Mouse (Mus musculus) bone marrow, adult 2 months (tissue): Measurements from ENCODE around the gene Cit. TPM values are rescaled to one million over a fixed set of nuclear protein-coding genes. Genes with fewer than 3 reads are reported as not detected.
"Not testable (repeated sequence)": the region's sequence is repeated elsewhere in the genome, so short reads cannot be mapped to it uniquely, and the experiment has no call there.

Source experiments
- H3K27ac ChIP-seq: fragments of 200-500 bp; 2 replicates; pipeline ENCODE4 v1.5.1; 2012; ENCODE audit warnings: low read depth, mild to moderate bottlenecking, control low read depth, inconsistent platforms, low read length; ENCODE audit not compliant: control insufficient read depth, poor library complexity, insufficient read depth
- H3K4me1 ChIP-seq: fragments of 200-500 bp; 2 replicates; pipeline ENCODE4 v1.6.1; 2011; ENCODE audit warnings: low read length; ENCODE audit not compliant: control insufficient read depth, insufficient read depth
- H3K4me3 ChIP-seq: fragments of 200-500 bp; replicated peaks from 2 replicates; pipeline ENCODE3; 2011; ENCODE audit warnings: mild to moderate bottlenecking, low read depth, low read length, control low read depth; ENCODE audit not compliant: control insufficient read depth
- CTCF ChIP-seq: fragments of 200-500 bp; IDR thresholded peaks from 2 replicates; pipeline ENCODE4 v1.5.1; 2011; ENCODE audit warnings: low read length, control low read depth; ENCODE audit not compliant: control insufficient read depth, insufficient read depth
- POLR2A ChIP-seq: fragments of 200-500 bp; IDR thresholded peaks from 2 replicates; pipeline ENCODE4 v1.6.1; 2011; ENCODE audit warnings: low read depth, mild to moderate bottlenecking, control low read depth, low read length, borderline replicate concordance; ENCODE audit not compliant: control insufficient read depth
- WGBS: fragments of 180-500 bp; shearing (Covaris S2); methylation state at CpG from one replicate; pipeline ENCODE4 v1.1.7; 2018; 5-methylcytosine and 5-hydroxymethylcytosine counted together
- polyA plus RNA-seq: library from polyadenylated mRNA; stranded (reverse); fragments of >200 nt; gene quantifications from 2 replicates; pipeline ENCODE4 v1.2.4, GENCODE M21; 2011; ENCODE audit warnings: low replicate concordance; ENCODE audit not compliant: missing spikeins, insufficient read depth, insufficient read length

Cit gene
- polyA plus RNA-seq: 41.5 and 76.2 TPM in 2 replicates

DNA sequence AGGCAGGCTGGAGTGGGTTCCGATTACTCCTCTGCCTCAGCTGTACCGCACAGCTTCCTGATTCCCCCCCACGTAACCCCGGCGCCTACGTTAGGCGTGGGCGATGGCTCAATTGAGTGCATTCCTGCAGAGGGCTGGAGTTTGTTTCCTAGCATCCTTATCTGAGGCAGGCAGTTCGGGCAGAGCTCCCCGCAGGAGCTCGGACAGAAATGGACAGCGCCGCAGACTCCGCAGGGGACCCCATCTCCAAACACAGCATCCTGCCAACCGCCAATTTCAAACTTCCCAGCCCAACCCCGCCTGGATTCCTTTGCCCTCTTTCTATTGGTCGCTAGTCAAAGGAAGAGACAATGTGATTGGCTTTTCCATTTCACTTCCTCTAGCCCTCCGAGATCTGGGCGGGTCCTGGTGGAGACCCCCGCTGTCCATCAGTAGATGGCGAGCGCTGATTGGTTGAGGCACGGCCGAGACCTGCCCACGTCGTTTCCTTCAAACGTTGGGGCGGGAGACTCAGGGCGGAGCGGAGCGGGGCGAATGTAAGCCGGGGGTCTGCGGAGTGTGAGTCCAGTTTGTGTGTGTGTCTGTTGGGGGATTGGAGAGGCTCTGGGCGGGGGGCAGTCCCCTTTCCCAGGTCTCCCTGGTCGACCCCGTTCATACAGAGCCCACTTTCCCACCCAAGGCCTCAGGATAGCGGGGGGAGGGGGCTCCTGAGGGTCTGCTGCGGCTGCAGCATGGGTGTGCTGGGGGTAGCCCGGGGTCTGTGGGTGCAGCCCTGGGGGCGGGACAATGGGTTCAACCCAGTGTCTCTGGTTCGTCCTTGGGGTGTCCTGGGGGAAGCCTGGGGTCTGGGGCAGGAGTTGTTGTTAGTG, at the start of gene Cit:
Gene Cit, plus strand, starts transcription at position 513 of the 869 bp plus-strand sequence.
- TF ChIP-seq CTCF: no peak
- 0 out of 2 replicates have a peak, but pooled peaks have one; percentile 38 for TF ChIP-seq POLR2A
- Histone ChIP-seq H3K4me1 (no peaks in the 10 kb centered on the region; the same call in 1 of the 2 replicates), H3K4me3 (peak within 1 kb of the TSS; percentile 73), H3K27ac (peak within 1 kb of the TSS; percentile 27)
- WGBS: under 1% methylated on average over 41 of the region's 42 CpGs

GRCm38 (mm10) chr5:115799016-115799894, 45.8 kb upstream of the Cit start:
- 6% methylated on average over 15 of the region's 15 CpGs for WGBS
- Histone ChIP-seq H3K4me1 (peaks cover 2% of the 10 kb centered on the region; the same call in 1 of the 2 replicates), H3K4me3 (peak overlapping the region; percentile 69), H3K27ac (no peak overlapping the region)
- no peak for TF ChIP-seq CTCF
- no peak for TF ChIP-seq POLR2A

DNA sequence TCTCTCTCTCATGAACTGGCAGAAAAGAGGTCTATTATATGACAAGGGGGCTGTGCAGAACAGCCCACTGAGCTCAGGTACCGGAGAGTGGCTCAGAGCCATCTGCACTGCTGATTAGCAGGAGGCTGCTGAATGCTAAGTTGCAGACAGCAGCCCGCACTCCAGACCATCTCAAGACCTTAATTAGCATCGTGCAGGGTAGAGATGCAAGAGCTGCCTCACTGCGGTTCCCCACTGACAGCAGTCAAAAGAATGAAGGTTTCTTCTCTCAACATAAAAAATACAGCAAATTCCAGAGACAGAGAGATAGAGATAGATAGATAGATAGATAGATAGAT, 45.2 kb upstream of the Cit start:
- WGBS: 23% methylated on average over 4 of the region's 4 CpGs
- H3K4me3 ChIP-seq: no peak overlapping the region
- H3K4me1 ChIP-seq: peaks cover 2% of the 10 kb centered on the region; the same call in 1 of the 2 replicates

GRCm38 (mm10) chr5:115812262-115812661, 32.8 kb upstream of the Cit start:
- TF ChIP-seq POLR2A (no peak), CTCF (no peak)
- Histone ChIP-seq H3K4me1 (no peaks in the 10 kb centered on the region), H3K27ac (no peak overlapping the region), H3K4me3 (no peak overlapping the region)
- WGBS: 60% methylated on average over 3 of the region's 3 CpGs

More for the DNA sequence above, 45.2 kb upstream of the Cit start:
- TF ChIP-seq CTCF (no peak), POLR2A (no peak)
- H3K27ac ChIP-seq: no peak overlapping the region

- 58% methylated on average over 6 of the region's 6 CpGs for WGBS
- Histone ChIP-seq H3K4me1 (no peaks in the 10 kb centered on the region), H3K27ac (no peak overlapping the region), H3K4me3 (no peak overlapping the region)
- TF ChIP-seq CTCF (no peak), POLR2A (no peak)
Measured at GRCm38 (mm10) chr5:115817022-115817421, 28.1 kb upstream of the Cit start.

- 72% methylated on average over 1 of the region's 1 CpGs for WGBS
- not testable (repeated sequence) for H3K4me3 ChIP-seq, H3K27ac ChIP-seq, H3K4me1 ChIP-seq
Measured at GRCm38 (mm10) chr5:115817655-115818054, 27.4 kb upstream of the Cit start.

- TF ChIP-seq POLR2A (no peak), CTCF (no peak)
- Histone ChIP-seq H3K4me1 (no peaks in the 10 kb centered on the region; the same call in 1 of the 2 replicates), H3K4me3 (no peak overlapping the region), H3K27ac (no peak overlapping the region)
- 56% methylated on average over 9 of the region's 9 CpGs for WGBS
Measured at GRCm38 (mm10) chr5:115819966-115820365, 25.1 kb upstream of the Cit start.

GRCm38 (mm10) chr5:115821200-115821599, 23.9 kb upstream of the Cit start:
- H3K27ac ChIP-seq: no peak overlapping the region
- H3K4me3 ChIP-seq: no peak overlapping the region
- no peaks in the 10 kb centered on the region; the same call in 1 of the 2 replicates for H3K4me1 ChIP-seq
- TF ChIP-seq POLR2A (no peak), CTCF (peak; percentile 27; the same call in 1 of the 2 replicates)
- 89% methylated on average over 12 of the region's 12 CpGs for WGBS
